Mouse (Mus musculus) thymus, postnatal 4 days (tissue): ENCODE results near the gene Rack1.
"Not testable (repeated sequence)": the region's sequence is repeated elsewhere in the genome, so short reads cannot be mapped to it uniquely, and the experiment has no call there.

Experiments
- DNase-seq: peaks from one replicate; pipeline ENCODE4 v3.0.0; 2021

The Rack1 gene

GRCm38 (mm10) chr11:48820308-48820674, 20.2 kb downstream of the Rack1 start:
- no peak for DNase-seq

GRCm38 (mm10) chr11:48821299-48821698, 21.2 kb downstream of the Rack1 start:
- DNase-seq, result not testable (repeated sequence)

- DNase-seq, result no peak
These were observed 22.8 kb downstream of the Rack1 start for GRCm38 (mm10) chr11:48822768-48823512.

- DNase-seq, result peak; percentile 83
These were observed 23.4 kb downstream of the Rack1 start for GRCm38 (mm10) chr11:48823536-48823972.

GRCm38 (mm10) chr11:48824311-48824830, 24.2 kb downstream of the Rack1 start:
- peak; percentile 44 for DNase-seq

- not testable (repeated sequence) for DNase-seq
These were observed 26.0 kb downstream of the Rack1 start, which contains the start of the genes Trim7 and Gm12184 for GRCm38 (mm10) chr11:48825979-48826751. Gene Trim7 (plus strand): TSS chr11:48826140. Gene Gm12184 (minus strand): TSS chr11:48826655.

GRCm38 (mm10) chr11:48826752-48827096, 26.6 kb downstream of the Rack1 start:
- no peak for DNase-seq

GRCm38 (mm10) chr11:48827926-48828325, 27.8 kb downstream of the Rack1 start:
- DNase-seq, result no peak

GRCm38 (mm10) chr11:48830279-48830678, 30.1 kb downstream of the Rack1 start:
- DNase-seq, result no peak

GRCm38 (mm10) chr11:48831273-48831672, 31.1 kb downstream of the Rack1 start:
- no peak for DNase-seq

- no peak for DNase-seq
These were observed 33.1 kb downstream of the Rack1 start for GRCm38 (mm10) chr11:48833078-48833730.

- DNase-seq, result peak; percentile 96
These were observed 33.9 kb downstream of the Rack1 start for GRCm38 (mm10) chr11:48833731-48834639.

- no peak for DNase-seq
These were observed 35.8 kb downstream of the Rack1 start for GRCm38 (mm10) chr11:48835923-48836322.

- no peak for DNase-seq
These were observed 36.8 kb downstream of the Rack1 start for GRCm38 (mm10) chr11:48836990-48837309.

- peak; percentile 75 for DNase-seq
These were observed 37.4 kb downstream of the Rack1 start for GRCm38 (mm10) chr11:48837310-48838180.

- no peak for DNase-seq
These were observed 38.2 kb downstream of the Rack1 start for GRCm38 (mm10) chr11:48838181-48838797.

- no peak for DNase-seq
These were observed 38.9 kb downstream of the Rack1 start for GRCm38 (mm10) chr11:48838879-48839680.

- no peak for DNase-seq
These were observed 40.7 kb downstream of the Rack1 start for GRCm38 (mm10) chr11:48840805-48841204.

- DNase-seq, result no peak
These were observed 41.1 kb downstream of the Rack1 start for GRCm38 (mm10) chr11:48841213-48841612.

GRCm38 (mm10) chr11:48842378-48842792, 42.3 kb downstream of the Rack1 start:
- DNase-seq, result no peak
